Mouse (Mus musculus): ENCODE data around the gene Hist1h2ab. TPM values are rescaled to one million over a fixed set of nuclear protein-coding genes. Genes with fewer than 3 reads are reported as not detected.
A peak's percentile ranks its signal among the peaks of the same experiment; 100 is the strongest.
"Not testable (repeated sequence)": the region's sequence is repeated elsewhere in the genome, so short reads cannot be mapped to it uniquely, and the experiment has no call there.

The Hist1h2ab gene
- 23.1 and 38.3 TPM in 2 replicates for polyA plus RNA-seq (2015; fragmentation: Nextera tagmentation; extraction: Ambion mirVana)

DNA sequence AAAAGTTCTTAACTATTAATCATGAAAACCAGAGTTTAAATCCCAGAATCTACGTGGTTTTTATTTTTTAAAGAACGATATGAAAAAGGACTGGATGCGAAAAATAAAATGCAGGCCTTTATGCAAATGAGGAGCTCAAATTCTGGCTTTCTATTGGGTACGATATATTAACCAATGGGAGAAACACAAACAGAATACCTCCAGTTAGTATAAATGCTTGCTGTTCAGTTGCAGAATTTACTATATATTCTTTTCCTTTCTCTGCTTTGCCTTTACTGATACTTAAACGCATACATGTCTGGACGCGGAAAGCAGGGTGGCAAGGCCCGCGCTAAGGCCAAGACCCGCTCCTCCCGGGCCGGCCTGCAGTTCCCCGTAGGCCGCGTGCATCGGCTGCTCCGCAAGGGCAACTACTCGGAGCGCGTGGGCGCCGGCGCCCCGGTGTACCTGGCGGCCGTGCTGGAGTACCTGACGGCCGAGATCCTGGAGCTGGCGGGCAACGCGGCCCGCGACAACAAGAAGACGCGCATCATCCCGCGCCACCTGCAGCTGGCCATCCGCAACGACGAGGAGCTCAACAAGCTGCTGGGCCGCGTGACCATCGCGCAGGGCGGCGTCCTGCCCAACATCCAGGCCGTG is at the start of gene Hist1h2ab:
Gene Hist1h2ab, plus strand, starts transcription at position 288 of the 639 bp plus-strand sequence.
- peak; percentile 43; the same call in 1 of the 2 replicates for ATAC-seq (ENCODE audit: insufficient number of reproducible peaks, low FRiP score, low TSS enrichment, low read depth)
- WGBS = 1% methylated on average over 31 of the region's 47 CpGs
- not testable (repeated sequence) for H3K27me3 ChIP-seq; H3K9ac ChIP-seq; H3K9me3 ChIP-seq (replicated peaks); H3K36me3 ChIP-seq
- H3K4me3 ChIP-seq (replicated peaks) = peak within 1 kb of the TSS; percentile 45
- peak within 1 kb of the TSS; percentile 67 for H3K4me2 ChIP-seq (replicated peaks)
- peak within 1 kb of the TSS; percentile 94 for H3K27ac ChIP-seq (replicated peaks)
- H3K4me1 ChIP-seq = peaks cover 23% of the 10 kb centered on the region

DNA sequence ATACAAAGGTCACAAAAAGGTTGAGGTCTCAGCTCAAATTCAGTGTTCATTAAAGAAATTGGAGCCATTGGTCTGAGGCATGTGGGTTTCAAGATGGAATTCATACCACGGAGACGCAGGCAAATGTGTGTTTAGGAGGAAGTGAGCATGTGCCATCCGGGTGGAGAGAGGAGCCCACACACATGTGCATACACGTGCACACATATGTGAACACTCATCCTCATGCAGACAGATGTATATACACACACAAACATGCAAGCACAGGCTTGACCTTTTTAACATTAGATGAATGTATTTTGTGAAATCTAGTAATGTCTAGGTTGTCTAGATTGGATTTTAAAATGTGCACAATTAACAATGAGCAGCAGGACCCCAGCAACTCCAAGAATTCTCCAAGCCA is 48.7 kb upstream of the Hist1h2ab start:
- WGBS = 57% methylated on average over 4 of the region's 4 CpGs
- no peak for ATAC-seq (ENCODE audit: insufficient number of reproducible peaks, low FRiP score, low TSS enrichment, low read depth)

DNA sequence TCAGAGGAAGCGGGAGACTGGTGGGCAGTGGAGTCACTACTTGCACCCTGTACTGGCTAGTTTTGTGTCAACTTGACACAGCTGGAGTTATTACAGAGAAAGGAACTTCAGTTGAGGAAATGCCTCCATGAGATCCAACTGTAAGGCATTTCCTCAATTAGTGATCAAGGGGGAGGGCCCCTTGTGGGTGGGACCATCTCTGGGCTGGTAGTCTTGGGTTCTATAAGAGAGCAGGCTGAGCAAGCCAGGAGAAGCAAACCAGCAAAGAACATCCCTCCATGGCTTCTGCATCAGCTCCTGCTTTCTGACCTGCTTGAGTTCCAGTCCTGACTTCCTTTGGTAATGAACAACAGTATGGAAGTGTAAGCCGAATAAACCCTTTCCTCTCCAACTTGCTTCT is 48.1 kb upstream of the Hist1h2ab start:
- not testable (repeated sequence) for ATAC-seq (ENCODE audit: insufficient number of reproducible peaks, low FRiP score, low TSS enrichment, low read depth); H3K27me3 ChIP-seq; H3K9ac ChIP-seq; H3K4me2 ChIP-seq (replicated peaks); H3K9me3 ChIP-seq (replicated peaks); H3K36me3 ChIP-seq; H3K4me3 ChIP-seq (replicated peaks); H3K27ac ChIP-seq (replicated peaks)
- WGBS = 84% methylated on average over 2 of the region's 2 CpGs
- H3K4me1 ChIP-seq = 0 out of 2 replicates have a peak, but pooled peaks cover 10% of the 10 kb centered on the region

More for the DNA sequence above, 48.7 kb upstream of the Hist1h2ab start:
- Histone ChIP-seq H3K27me3 (no peaks in the 10 kb centered on the region), H3K36me3 (no peaks in the 10 kb centered on the region), H3K4me1 (0 out of 2 replicates have a peak, but pooled peaks cover 10% of the 10 kb centered on the region), H3K4me3 (replicated peaks) (no peak overlapping the region), H3K9ac (no peak overlapping the region), H3K9me3 (replicated peaks) (no peaks in the 10 kb centered on the region), H3K4me2 (replicated peaks) (no peak overlapping the region), H3K27ac (replicated peaks) (no peak overlapping the region)

- ATAC-seq (ENCODE audit: insufficient number of reproducible peaks, low FRiP score, low TSS enrichment, low read depth) = no peak
- no peak overlapping the region for H3K27ac ChIP-seq (replicated peaks)
- H3K4me1 ChIP-seq = peaks cover 14% of the 10 kb centered on the region; the same call in 1 of the 2 replicates
- H3K36me3 ChIP-seq = no peaks in the 10 kb centered on the region
- H3K9me3 ChIP-seq (replicated peaks) = no peaks in the 10 kb centered on the region
- no peak overlapping the region for H3K4me3 ChIP-seq (replicated peaks)
- 90% methylated on average over 7 of the region's 7 CpGs for WGBS
- no peaks in the 10 kb centered on the region for H3K27me3 ChIP-seq
- no peak overlapping the region for H3K9ac ChIP-seq
- no peak overlapping the region for H3K4me2 ChIP-seq (replicated peaks)
Measured at GRCm38 (mm10) chr13:23705751-23706356, 45.1 kb upstream of the Hist1h2ab start.

- no peak for ATAC-seq (ENCODE audit: insufficient number of reproducible peaks, low FRiP score, low TSS enrichment, low read depth)
- H3K9ac ChIP-seq = no peak overlapping the region
- no peaks in the 10 kb centered on the region for H3K27me3 ChIP-seq
- no peak overlapping the region for H3K4me3 ChIP-seq (replicated peaks)
- WGBS = 93% methylated on average over 12 of the region's 12 CpGs
- H3K27ac ChIP-seq (replicated peaks) = no peak overlapping the region
- no peak overlapping the region for H3K4me2 ChIP-seq (replicated peaks)
- H3K4me1 ChIP-seq = peaks cover 11% of the 10 kb centered on the region; the same call in 1 of the 2 replicates
- no peaks in the 10 kb centered on the region for H3K36me3 ChIP-seq
- H3K9me3 ChIP-seq (replicated peaks) = no peaks in the 10 kb centered on the region
Measured at GRCm38 (mm10) chr13:23706771-23707170, 44.2 kb upstream of the Hist1h2ab start.

- no peak overlapping the region for H3K9ac ChIP-seq
- no peak overlapping the region for H3K4me3 ChIP-seq (replicated peaks)
- H3K36me3 ChIP-seq = no peaks in the 10 kb centered on the region
- WGBS = 76% methylated on average over 4 of the region's 4 CpGs
- no peaks in the 10 kb centered on the region for H3K9me3 ChIP-seq (replicated peaks)
- H3K27me3 ChIP-seq = no peaks in the 10 kb centered on the region
- no peak for ATAC-seq (ENCODE audit: insufficient number of reproducible peaks, low FRiP score, low TSS enrichment, low read depth)
- H3K4me1 ChIP-seq = peaks cover 11% of the 10 kb centered on the region; the same call in 1 of the 2 replicates
- H3K27ac ChIP-seq (replicated peaks) = no peak overlapping the region
- H3K4me2 ChIP-seq (replicated peaks) = no peak overlapping the region
Measured at GRCm38 (mm10) chr13:23708041-23708440, 42.9 kb upstream of the Hist1h2ab start.

GRCm38 (mm10) chr13:23708654-23709053 is 42.3 kb upstream of the Hist1h2ab start:
- Histone ChIP-seq H3K4me1 (peaks cover 11% of the 10 kb centered on the region; the same call in 1 of the 2 replicates), H3K4me3 (replicated peaks) (no peak overlapping the region), H3K27me3 (no peaks in the 10 kb centered on the region), H3K9ac (no peak overlapping the region), H3K9me3 (replicated peaks) (no peaks in the 10 kb centered on the region), H3K27ac (replicated peaks) (no peak overlapping the region), H3K4me2 (replicated peaks) (no peak overlapping the region), H3K36me3 (no peaks in the 10 kb centered on the region)
- no peak for ATAC-seq (ENCODE audit: insufficient number of reproducible peaks, low FRiP score, low TSS enrichment, low read depth)
- WGBS = 61% methylated on average over 4 of the region's 4 CpGs

DNA sequence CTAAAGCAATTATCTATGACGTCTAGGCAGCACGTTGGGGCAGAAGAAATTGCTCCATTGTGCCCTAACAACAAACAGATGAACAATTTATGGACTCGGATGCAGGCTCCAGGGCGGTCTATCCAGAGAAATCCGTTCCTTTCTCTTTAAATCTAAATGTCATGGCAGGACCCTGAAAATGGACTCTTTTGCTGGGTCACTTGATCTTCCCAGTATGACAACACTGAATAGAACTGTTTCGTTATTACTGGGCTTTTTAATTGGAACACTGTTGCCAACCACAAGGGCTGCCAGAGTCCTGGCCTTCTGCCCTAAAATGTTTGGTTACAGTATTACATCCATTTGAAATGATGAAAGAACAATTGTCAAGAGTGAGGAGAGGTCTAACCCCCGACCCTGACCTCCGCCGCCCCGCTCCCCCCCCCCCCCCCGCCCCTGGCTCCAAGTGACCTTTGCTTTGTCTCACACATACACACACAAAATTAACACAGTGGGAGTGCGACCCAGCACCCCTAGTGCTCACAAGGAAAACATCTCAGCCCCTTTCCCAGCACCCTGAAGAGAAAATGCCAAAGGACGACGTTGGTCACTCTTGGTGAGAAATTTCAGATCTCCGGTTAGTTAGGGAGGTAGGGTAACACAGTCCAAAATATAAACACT is 41.1 kb upstream of the Hist1h2ab start:
- no peaks in the 10 kb centered on the region for H3K36me3 ChIP-seq
- no peaks in the 10 kb centered on the region for H3K27me3 ChIP-seq
- no peak for ATAC-seq (ENCODE audit: insufficient number of reproducible peaks, low FRiP score, low TSS enrichment, low read depth)
- H3K9me3 ChIP-seq (replicated peaks) = no peaks in the 10 kb centered on the region
- peak overlapping the region; percentile 47 for H3K4me3 ChIP-seq (replicated peaks)
- peaks cover 11% of the 10 kb centered on the region; the same call in 1 of the 2 replicates for H3K4me1 ChIP-seq
- peak overlapping the region; percentile 76 for H3K4me2 ChIP-seq (replicated peaks)
- H3K9ac ChIP-seq = peak overlapping the region; percentile 33
- 13% methylated on average over 15 of the region's 15 CpGs for WGBS
- no peak overlapping the region for H3K27ac ChIP-seq (replicated peaks)

DNA sequence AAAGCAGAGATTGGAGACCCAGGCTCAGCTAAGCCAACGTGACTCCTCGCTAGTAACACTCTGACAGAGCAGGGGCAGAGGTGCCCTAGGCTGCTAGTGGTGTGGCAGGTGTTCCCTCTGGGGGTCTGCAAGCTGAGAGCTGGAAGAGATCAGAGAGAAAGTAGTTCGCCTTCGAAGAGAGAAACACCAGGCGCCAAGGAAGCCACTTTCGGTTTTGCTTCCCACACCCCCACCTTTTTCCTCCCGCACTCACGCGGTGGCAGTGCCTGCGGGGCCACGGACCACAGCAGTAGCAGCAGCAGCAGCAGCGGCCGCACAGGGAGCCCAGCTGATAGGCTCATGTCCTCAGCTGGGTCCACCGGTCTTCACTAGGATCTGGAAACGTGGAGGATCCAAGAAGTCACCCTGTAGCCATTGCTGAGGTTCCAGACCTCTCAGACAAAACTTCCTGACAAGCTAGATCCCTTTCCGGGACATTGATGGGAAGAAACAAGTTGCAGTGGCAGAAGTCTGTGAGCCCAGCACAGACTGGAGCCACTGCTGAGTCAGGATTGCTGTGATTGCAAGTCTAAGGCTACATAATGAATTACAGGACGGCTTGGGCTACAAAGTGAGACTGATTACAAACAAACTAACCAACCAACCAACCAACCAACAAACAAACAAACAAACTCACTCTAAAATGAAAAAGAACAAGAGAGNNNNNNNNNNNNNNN is 40.4 kb upstream of the Hist1h2ab start, which contains the start of gene Hfe:
Gene Hfe, minus strand, starts transcription at position 481 of the 716 bp plus-strand sequence.
- Histone ChIP-seq H3K4me1 (peaks cover 11% of the 10 kb centered on the region; the same call in 1 of the 2 replicates), H3K27me3 (no peaks in the 10 kb centered on the region), H3K9ac (peak within 1 kb of the TSS; percentile 33), H3K4me2 (replicated peaks) (peak within 1 kb of the TSS; percentile 76), H3K4me3 (replicated peaks) (peak within 1 kb of the TSS; percentile 47), H3K27ac (replicated peaks) (no peak within 1 kb of the TSS), H3K36me3 (no peaks in the 10 kb centered on the region), H3K9me3 (replicated peaks) (no peaks in the 10 kb centered on the region)
- 3% methylated on average over 17 of the region's 17 CpGs for WGBS
- ATAC-seq (ENCODE audit: insufficient number of reproducible peaks, low FRiP score, low TSS enrichment, low read depth) = no peak

GRCm38 (mm10) chr13:23716261-23717042 is 34.5 kb upstream of the Hist1h2ab start:
- no peaks in the 10 kb centered on the region for H3K4me1 ChIP-seq
- H3K36me3 ChIP-seq = no peaks in the 10 kb centered on the region
- H3K27ac ChIP-seq (replicated peaks) = no peak overlapping the region
- ATAC-seq (ENCODE audit: insufficient number of reproducible peaks, low FRiP score, low TSS enrichment, low read depth) = no peak
- H3K9me3 ChIP-seq (replicated peaks) = no peaks in the 10 kb centered on the region
- no peak overlapping the region for H3K4me2 ChIP-seq (replicated peaks)
- no peak overlapping the region for H3K4me3 ChIP-seq (replicated peaks)
- H3K9ac ChIP-seq = no peak overlapping the region
- 85% methylated on average over 5 of the region's 5 CpGs for WGBS
- H3K27me3 ChIP-seq = no peaks in the 10 kb centered on the region

Measured in embryonic facial prominence, embryonic 15.5 days (tissue).